Mouse (Mus musculus): ENCODE results near the gene Dusp6. TPM values are rescaled to one million over a fixed set of nuclear protein-coding genes. Genes with fewer than 3 reads are reported as not detected.
"Not testable (repeated sequence)": the region's sequence is repeated elsewhere in the genome, so short reads cannot be mapped to it uniquely, and the experiment has no call there.

Gene Dusp6
- 10 to 100 TPM; 26.0 to 35.2 TPM for polyA plus RNA-seq (2017; shearing (Covaris generic))

GRCm38 (mm10) chr10:99262867-99263379 is at the start of gene Dusp6:
Dusp6 (plus strand) TSS chr10:99263231.
- peak; percentile 71 for ATAC-seq

GRCm38 (mm10) chr10:99214421-99215299 is 48.4 kb upstream of the Dusp6 start:
- ATAC-seq = no peak

GRCm38 (mm10) chr10:99216570-99216969 is 46.5 kb upstream of the Dusp6 start:
- ATAC-seq = not testable (repeated sequence)

GRCm38 (mm10) chr10:99221540-99221939 is 41.5 kb upstream of the Dusp6 start:
- ATAC-seq = peak; percentile 96

- no peak for ATAC-seq
Observed at GRCm38 (mm10) chr10:99222726-99223125, 40.3 kb upstream of the Dusp6 start.

- ATAC-seq = no peak
Observed at GRCm38 (mm10) chr10:99224218-99224617, 38.8 kb upstream of the Dusp6 start.

- no peak for ATAC-seq
Observed at GRCm38 (mm10) chr10:99226782-99227181, 36.2 kb upstream of the Dusp6 start.

GRCm38 (mm10) chr10:99227968-99228864 is 34.8 kb upstream of the Dusp6 start:
- ATAC-seq = peak; percentile 51

- peak; percentile 51 for ATAC-seq
Observed at GRCm38 (mm10) chr10:99229031-99229684, 33.9 kb upstream of the Dusp6 start.

- ATAC-seq = no peak
Observed at GRCm38 (mm10) chr10:99232518-99233227, 30.4 kb upstream of the Dusp6 start.

GRCm38 (mm10) chr10:99234336-99234735 is 28.7 kb upstream of the Dusp6 start:
- ATAC-seq = no peak

GRCm38 (mm10) chr10:99235081-99235480 is 27.9 kb upstream of the Dusp6 start:
- ATAC-seq = no peak

- ATAC-seq = no peak
Observed at GRCm38 (mm10) chr10:99237205-99237832, 25.7 kb upstream of the Dusp6 start.

GRCm38 (mm10) chr10:99238537-99238936 is 24.5 kb upstream of the Dusp6 start:
- ATAC-seq = no peak

- ATAC-seq = peak; percentile 46
Observed at GRCm38 (mm10) chr10:99241284-99241828, 21.7 kb upstream of the Dusp6 start.

GRCm38 (mm10) chr10:99241829-99242711 is 21.0 kb upstream of the Dusp6 start:
- ATAC-seq = peak; percentile 79

GRCm38 (mm10) chr10:99242721-99243120 is 20.3 kb upstream of the Dusp6 start:
- ATAC-seq = no peak

GRCm38 (mm10) chr10:99243907-99244489 is 19.0 kb upstream of the Dusp6 start:
- no peak for ATAC-seq

GRCm38 (mm10) chr10:99244655-99245260 is 18.3 kb upstream of the Dusp6 start:
- ATAC-seq = peak; percentile 16

Measured in activated CD4-positive, CD25-positive, alpha-beta regulatory T cell, adult 4 months (primary cell).